Mouse (Mus musculus) cortical plate, adult 2 months (tissue): ENCODE results near the gene Sri.

ENCODE experiments used
- CTCF ChIP-seq: fragments of 200-500 bp; IDR thresholded peaks from 2 replicates; pipeline ENCODE4 v1.5.1; 2011; ENCODE audit warnings: mild to moderate bottlenecking, control low read depth, low read length; ENCODE audit not compliant: insufficient read depth; ENCODE audit errors: extremely low read depth
- POLR2A ChIP-seq: fragments of 200-500 bp; IDR thresholded peaks from 2 replicates; pipeline ENCODE4 v1.6.1; 2011; ENCODE audit warnings: mild to moderate bottlenecking, low read length, control low read depth; ENCODE audit not compliant: insufficient read depth; ENCODE audit errors: extremely low read depth

- TF ChIP-seq CTCF: no peak
- TF ChIP-seq POLR2A: no peak
Measured at GRCm38 (mm10) chr5:8062469-8062868, 16.6 kb downstream of the Sri start.
